Comparison of ENCODE assay signal across 19 mouse cellular contexts in genomic region chr19:56001428-56001827, GRCm38 (mm10).
"Had no signal": no experiment of that assay in that cellular context is flagged by ENCODE, and none has a peak within 500 bp of the region (broad histone marks: within the 10 kb centered on the region; RNA-seq: fewer than 3 reads in every experiment).

No protein-coding gene starts in this region.

- ATAC-seq: midbrain, embryonic 16.5 days had no signal

- DNase-seq: lung, adult 18-20 months; lung, embryonic 14.5 days; lung, postnatal 14 days; lung, postnatal 4 days; midbrain, embryonic 14.5 days; retina, postnatal 1 day; right cerebral cortex, adult 18-20 months; right cerebral cortex, postnatal 14 days; thymus, adult 2 months; thymus, postnatal 25 days; thymus, postnatal 4 days had no signal

- H3K4me3 ChIP-seq: midbrain, embryonic 10.5 days; midbrain, embryonic 12.5 days; neural tube, embryonic 13.5 days; neural tube, embryonic 15.5 days; stomach, embryonic 15.5 days had no signal

- H3K27me3 ChIP-seq: neural tube, embryonic 13.5 days; neural tube, embryonic 15.5 days; stomach, embryonic 15.5 days had no signal

- H3K4me2 ChIP-seq: lung, embryonic 14.5 days; midbrain, embryonic 12.5 days; neural tube, embryonic 13.5 days; neural tube, embryonic 15.5 days; stomach, embryonic 15.5 days had no signal

- H3K36me3 ChIP-seq: midbrain, embryonic 10.5 days; midbrain, embryonic 12.5 days; neural tube, embryonic 13.5 days; neural tube, embryonic 15.5 days; stomach, embryonic 15.5 days had no signal

- H3K9ac ChIP-seq: liver, embryonic 14.5 days; lung, embryonic 14.5 days; midbrain, embryonic 12.5 days; neural tube, embryonic 13.5 days; neural tube, embryonic 15.5 days; stomach, embryonic 15.5 days had no signal

- H3K27ac ChIP-seq: liver, embryonic 14.5 days; midbrain, embryonic 10.5 days; midbrain, embryonic 12.5 days; neural tube, embryonic 13.5 days; neural tube, embryonic 15.5 days; stomach, embryonic 15.5 days; stomach, postnatal 0 days had no signal

- H3K9me3 ChIP-seq: midbrain, embryonic 10.5 days; midbrain, embryonic 12.5 days; neural tube, embryonic 13.5 days; neural tube, embryonic 15.5 days; stomach, embryonic 15.5 days had no signal
